Mouse (Mus musculus): Measurements from ENCODE around the gene Frmpd2. TPM values are rescaled to one million over a fixed set of nuclear protein-coding genes. Genes with fewer than 3 reads are reported as not detected.
"Not testable (repeated sequence)": the region's sequence is repeated elsewhere in the genome, so short reads cannot be mapped to it uniquely, and the experiment has no call there.

Gene Frmpd2
- polyA plus RNA-seq (2015; fragmentation: Nextera tagmentation; extraction: Ambion mirVana) = 0.04 TPM in 1 of 2 replicates, not detected in the other

DNA sequence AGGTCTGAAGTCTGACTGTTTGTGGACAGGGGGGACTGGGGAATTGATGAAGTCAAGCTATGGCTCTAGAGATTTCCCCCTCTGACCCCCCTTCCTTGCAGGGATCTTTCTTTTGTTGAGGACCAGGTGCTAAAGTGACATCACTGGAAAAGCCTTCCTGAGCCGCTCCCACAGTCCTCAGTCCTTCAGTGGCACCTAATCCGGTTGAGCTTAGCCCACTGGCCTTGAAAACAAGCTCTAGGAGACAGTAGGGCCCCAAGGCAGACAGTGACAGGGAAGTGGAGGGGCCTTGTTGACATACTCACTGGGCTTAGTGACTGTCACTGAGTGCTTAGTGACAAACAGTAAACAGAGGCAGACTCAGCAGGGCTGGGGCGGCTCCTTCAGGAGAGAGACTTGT lies at the start of gene Frmpd2:
TSS of gene Frmpd2 (plus strand) at position 366 of the 400 bp plus-strand sequence.
- Histone ChIP-seq H3K9ac (ENCODE audit: low read length) (no peak within 1 kb of the TSS), H3K36me3 (ENCODE audit: control insufficient read depth, insufficient read depth, low read length) (no peaks in the 10 kb centered on the region), H3K4me3 (ENCODE audit: low read depth, low read length) (no peak within 1 kb of the TSS), H3K27ac (replicated peaks) (no peak within 1 kb of the TSS), H3K4me1 (replicated peaks; ENCODE audit: control insufficient read depth, insufficient read depth) (no peaks in the 10 kb centered on the region), H3K27me3 (ENCODE audit: control insufficient read depth, insufficient read depth, low read length) (no peaks in the 10 kb centered on the region), H3K9me3 (ENCODE audit: control insufficient read depth, low read length) (no peaks in the 10 kb centered on the region), H3K4me2 (replicated peaks; ENCODE audit: low read depth) (no peak within 1 kb of the TSS)
- TF ChIP-seq EP300 (optimal IDR thresholded peaks at IDR 0.05) (no peak), CTCF (IDR thresholded peaks at IDR 0.05; ENCODE audit: low read depth) (no peak)
- DNase-seq (ENCODE audit: low spot score) = no peak
- WGBS = 48% methylated on average over 3 of the region's 3 CpGs
- ATAC-seq (ENCODE audit: low FRiP score, low TSS enrichment) = no peak

DNA sequence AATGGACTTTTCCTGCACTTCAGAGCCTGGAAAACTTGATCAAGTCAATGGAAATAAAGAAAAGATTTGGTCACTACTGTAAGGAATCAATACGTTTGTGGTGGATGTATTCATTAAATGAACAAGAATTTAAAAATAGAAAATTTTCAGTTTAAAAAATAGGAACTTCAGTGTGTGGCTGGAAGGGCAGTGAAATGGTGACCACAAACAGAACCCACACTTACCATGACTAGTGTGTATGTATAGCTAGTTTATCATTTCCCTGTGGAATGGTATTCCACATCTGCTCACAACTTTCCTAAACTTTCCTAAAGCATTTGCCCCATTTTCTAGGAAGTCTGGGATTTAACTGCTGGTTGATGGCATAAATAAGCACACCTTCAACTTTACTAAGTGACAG lies 48.5 kb upstream of the Frmpd2 start:
- no peak overlapping the region for H3K27ac ChIP-seq (replicated peaks)
- H3K27me3 ChIP-seq (ENCODE audit: control insufficient read depth, insufficient read depth, low read length) = no peaks in the 10 kb centered on the region
- no peak for TF ChIP-seq EP300 (optimal IDR thresholded peaks at IDR 0.05)
- H3K36me3 ChIP-seq (ENCODE audit: control insufficient read depth, insufficient read depth, low read length) = no peaks in the 10 kb centered on the region
- H3K9me3 ChIP-seq (ENCODE audit: control insufficient read depth, low read length) = no peaks in the 10 kb centered on the region
- 74% methylated on average over 1 of the region's 1 CpGs for WGBS
- H3K4me3 ChIP-seq (ENCODE audit: low read depth, low read length) = no peak overlapping the region
- H3K4me1 ChIP-seq (replicated peaks; ENCODE audit: control insufficient read depth, insufficient read depth) = no peaks in the 10 kb centered on the region
- no peak overlapping the region for H3K4me2 ChIP-seq (replicated peaks; ENCODE audit: low read depth)
- H3K9ac ChIP-seq (ENCODE audit: low read length) = no peak overlapping the region
- ATAC-seq (ENCODE audit: low FRiP score, low TSS enrichment) = no peak
- DNase-seq (ENCODE audit: low spot score) = no peak

DNA sequence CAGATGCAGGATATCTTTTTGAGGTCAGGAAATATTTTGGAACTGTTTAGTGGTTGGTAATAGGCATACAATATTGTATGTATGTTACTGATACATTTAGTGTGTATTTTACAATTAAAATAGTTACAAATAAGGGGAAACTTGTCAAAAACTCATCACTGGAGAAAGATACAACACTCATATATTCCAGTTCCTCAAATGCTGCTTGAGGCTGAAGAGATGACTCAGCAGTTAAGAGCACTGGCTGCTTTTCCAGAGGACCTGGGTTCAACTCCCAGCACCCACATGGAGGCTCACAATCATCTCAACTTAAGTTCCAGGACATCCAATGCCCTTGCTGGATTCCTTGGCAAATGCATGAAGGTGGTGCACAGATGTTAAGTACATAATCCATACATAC lies 47.4 kb upstream of the Frmpd2 start:
- no peak overlapping the region for H3K4me2 ChIP-seq (replicated peaks; ENCODE audit: low read depth)
- TF ChIP-seq CTCF (IDR thresholded peaks at IDR 0.05; ENCODE audit: low read depth) (no peak), EP300 (optimal IDR thresholded peaks at IDR 0.05) (no peak)

DNA sequence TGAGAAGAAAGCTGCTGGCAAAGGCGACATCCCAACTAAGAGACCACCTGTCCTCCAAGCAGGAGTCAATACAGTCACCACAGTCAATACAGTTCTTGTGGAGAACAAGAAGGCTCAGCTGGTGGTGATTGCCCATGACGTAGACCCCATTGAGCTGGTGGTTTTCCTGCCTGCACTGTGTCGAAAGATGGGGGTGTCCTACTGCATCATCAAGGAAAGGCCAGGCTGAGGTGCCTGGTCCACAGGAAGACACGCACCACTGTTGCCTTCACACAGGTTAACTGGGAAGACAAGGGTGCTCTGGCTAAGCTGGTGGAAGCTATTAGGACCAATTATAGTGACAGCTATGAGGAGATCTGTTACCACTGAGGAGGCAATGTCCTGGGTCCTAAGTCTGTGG lies 39.0 kb upstream of the Frmpd2 start:
- WGBS = 91% methylated on average over 4 of the region's 4 CpGs
- not testable (repeated sequence) for ATAC-seq (ENCODE audit: low FRiP score, low TSS enrichment); H3K4me2 ChIP-seq (replicated peaks; ENCODE audit: low read depth); H3K4me3 ChIP-seq (ENCODE audit: low read depth, low read length); H3K9me3 ChIP-seq (ENCODE audit: control insufficient read depth, low read length); H3K4me1 ChIP-seq (replicated peaks; ENCODE audit: control insufficient read depth, insufficient read depth); H3K27ac ChIP-seq (replicated peaks); H3K9ac ChIP-seq (ENCODE audit: low read length); H3K36me3 ChIP-seq (ENCODE audit: control insufficient read depth, insufficient read depth, low read length); H3K27me3 ChIP-seq (ENCODE audit: control insufficient read depth, insufficient read depth, low read length); DNase-seq (ENCODE audit: low spot score)

More for the DNA sequence above, 47.4 kb upstream of the Frmpd2 start:
- Histone ChIP-seq H3K9me3 (ENCODE audit: control insufficient read depth, low read length) (no peaks in the 10 kb centered on the region), H3K27me3 (ENCODE audit: control insufficient read depth, insufficient read depth, low read length) (no peaks in the 10 kb centered on the region), H3K4me1 (replicated peaks; ENCODE audit: control insufficient read depth, insufficient read depth) (no peaks in the 10 kb centered on the region), H3K27ac (replicated peaks) (no peak overlapping the region), H3K9ac (ENCODE audit: low read length) (no peak overlapping the region), H3K4me3 (ENCODE audit: low read depth, low read length) (no peak overlapping the region), H3K36me3 (ENCODE audit: control insufficient read depth, insufficient read depth, low read length) (no peaks in the 10 kb centered on the region)
- DNase-seq (ENCODE audit: low spot score) (no peak), ATAC-seq (ENCODE audit: low FRiP score, low TSS enrichment) (no peak)

DNA sequence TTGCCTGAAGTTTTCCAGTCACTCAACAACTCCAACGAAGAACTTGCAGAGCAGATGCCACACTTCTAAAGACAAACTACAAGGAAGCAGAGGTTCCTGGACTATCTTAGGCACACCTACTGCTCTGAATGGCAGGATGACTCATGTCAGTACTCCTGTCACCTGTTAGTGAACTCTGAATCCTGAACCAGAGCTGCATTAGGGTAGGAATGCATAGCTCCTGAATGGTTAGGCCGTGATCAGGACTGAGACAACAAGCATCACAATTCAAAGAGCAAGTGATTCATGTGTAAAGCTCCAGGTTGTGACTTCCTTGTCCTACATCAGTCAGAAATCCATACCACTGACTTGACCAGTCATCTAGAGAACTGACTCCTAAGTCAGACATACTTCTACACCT lies 27.7 kb upstream of the Frmpd2 start:
- no peak for DNase-seq (ENCODE audit: low spot score)
- Histone ChIP-seq H3K36me3 (ENCODE audit: control insufficient read depth, insufficient read depth, low read length) (no peaks in the 10 kb centered on the region), H3K4me3 (ENCODE audit: low read depth, low read length) (no peak overlapping the region), H3K9me3 (ENCODE audit: control insufficient read depth, low read length) (no peaks in the 10 kb centered on the region), H3K9ac (ENCODE audit: low read length) (no peak overlapping the region), H3K4me2 (replicated peaks; ENCODE audit: low read depth) (no peak overlapping the region), H3K27me3 (ENCODE audit: control insufficient read depth, insufficient read depth, low read length) (no peaks in the 10 kb centered on the region), H3K27ac (replicated peaks) (no peak overlapping the region), H3K4me1 (replicated peaks; ENCODE audit: control insufficient read depth, insufficient read depth) (no peaks in the 10 kb centered on the region)
- TF ChIP-seq CTCF (IDR thresholded peaks at IDR 0.05; ENCODE audit: low read depth) (no peak), EP300 (optimal IDR thresholded peaks at IDR 0.05) (no peak)
- WGBS = 52% methylated on average over 2 of the region's 2 CpGs
- ATAC-seq (ENCODE audit: low FRiP score, low TSS enrichment) = peak; percentile 58

DNA sequence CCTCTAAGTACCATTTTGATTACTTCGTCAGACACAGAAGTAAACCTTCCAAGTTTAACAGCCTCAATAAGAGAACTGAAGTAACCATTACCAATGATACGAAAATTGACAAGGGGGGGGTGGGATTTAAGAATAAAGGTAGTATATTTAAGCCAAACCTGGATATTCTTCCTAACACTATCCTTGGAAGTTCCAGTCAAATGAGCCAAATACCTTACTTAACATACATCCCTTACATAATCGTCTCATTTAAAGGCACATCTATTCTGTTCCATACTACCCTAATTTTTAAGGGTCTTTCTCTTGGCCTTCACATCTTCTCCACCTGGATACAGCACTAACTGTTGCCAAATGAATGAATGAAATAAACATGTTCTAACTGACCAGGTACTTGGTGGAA lies 25.5 kb upstream of the Frmpd2 start:
- whole genome bisulfite sequencing = 38% methylated on average over 3 of the region's 3 CpGs
- Histone ChIP-seq H3K9me3 (ENCODE audit: control insufficient read depth, low read length) (no peaks in the 10 kb centered on the region), H3K27ac (replicated peaks) (no peak overlapping the region), H3K36me3 (ENCODE audit: control insufficient read depth, insufficient read depth, low read length) (no peaks in the 10 kb centered on the region), H3K4me1 (replicated peaks; ENCODE audit: control insufficient read depth, insufficient read depth) (no peaks in the 10 kb centered on the region), H3K9ac (ENCODE audit: low read length) (peak overlapping the region; percentile 86), H3K27me3 (ENCODE audit: control insufficient read depth, insufficient read depth, low read length) (no peaks in the 10 kb centered on the region), H3K4me2 (replicated peaks; ENCODE audit: low read depth) (peak overlapping the region; percentile 76), H3K4me3 (ENCODE audit: low read depth, low read length) (peak overlapping the region; percentile 93)
- TF ChIP-seq CTCF (IDR thresholded peaks at IDR 0.05; ENCODE audit: low read depth) (no peak), EP300 (optimal IDR thresholded peaks at IDR 0.05) (no peak)
- ATAC-seq (ENCODE audit: low FRiP score, low TSS enrichment) (no peak), DNase-seq (ENCODE audit: low spot score) (no peak)
